Mouse (Mus musculus): Measurements from ENCODE around the gene Defb21. TPM values are rescaled to one million over a fixed set of nuclear protein-coding genes. Genes with fewer than 3 reads are reported as not detected.

The Defb21 gene
- polyA plus RNA-seq, 1 experiment: not detected

DNA sequence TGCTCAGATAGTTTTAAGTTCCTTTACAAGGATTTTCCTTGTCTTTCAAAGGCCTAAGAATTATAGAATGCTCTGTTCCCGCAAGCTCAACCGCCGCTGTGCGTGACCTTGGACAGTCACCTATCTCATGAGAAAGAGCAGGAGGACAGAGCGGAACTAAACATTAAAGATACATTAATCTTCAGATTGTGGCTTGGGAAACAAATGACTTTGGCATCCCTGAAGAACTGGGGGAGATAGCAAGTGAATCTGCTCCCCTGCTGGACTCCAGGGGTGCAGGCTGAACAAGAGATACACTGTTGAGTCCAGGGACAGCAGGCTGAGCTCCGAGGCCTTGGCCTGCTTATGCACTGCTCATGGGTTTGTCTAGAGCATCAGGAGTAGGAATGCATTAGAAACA lies 27.5 kb downstream of the Defb21 start:
- H3K36me3 ChIP-seq (replicated peaks; ENCODE audit: low read length): no peaks in the 10 kb centered on the region
- H3K4me1 ChIP-seq: peaks cover 31% of the 10 kb centered on the region
- peaks cover 7% of the 10 kb centered on the region for H3K27me3 ChIP-seq (replicated peaks)
- no peak overlapping the region for H3K4me3 ChIP-seq (replicated peaks)
- H3K9me3 ChIP-seq: peaks cover 22% of the 10 kb centered on the region
- TF ChIP-seq FLI1 (IDR thresholded peaks at IDR 0.05; ENCODE audit: low read length) (no peak), GATA1 (IDR thresholded peaks at IDR 0.05; ENCODE audit: borderline replicate concordance, low read length) (no peak)

DNA sequence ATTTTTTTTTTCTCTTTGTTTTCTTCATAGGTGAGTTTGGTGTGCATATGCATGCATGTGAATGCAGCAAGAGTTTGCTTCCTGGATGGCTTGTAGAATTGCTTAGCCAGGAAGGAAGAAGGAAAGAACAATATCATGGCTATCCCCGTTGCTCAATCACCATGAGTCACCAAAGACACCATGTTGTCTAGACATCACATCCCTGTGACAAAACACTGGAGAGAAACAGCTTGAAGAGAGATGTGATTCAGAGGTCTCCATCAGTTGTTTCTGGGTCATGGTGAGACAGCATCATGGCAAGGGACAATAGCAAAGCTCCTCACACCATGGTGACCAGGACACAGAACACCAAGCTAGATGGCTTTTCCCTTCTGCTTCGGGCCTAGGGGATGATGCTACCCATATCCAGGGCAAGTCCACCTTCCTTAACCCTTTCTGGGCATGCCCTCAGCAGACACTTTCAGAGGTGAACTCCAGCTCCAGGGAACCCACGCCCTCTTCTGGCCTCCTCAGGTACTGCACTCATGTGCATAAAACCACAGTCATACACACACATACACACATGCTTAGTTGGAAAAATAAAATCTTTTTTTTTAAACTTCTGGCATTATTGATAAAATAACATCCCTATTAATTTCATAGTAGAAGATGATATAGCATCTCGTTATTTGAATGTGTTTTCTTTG lies 28.9 kb downstream of the Defb21 start:
- Histone ChIP-seq H3K36me3 (replicated peaks; ENCODE audit: low read length) (no peaks in the 10 kb centered on the region), H3K4me3 (replicated peaks) (no peak overlapping the region), H3K4me1 (peaks cover 45% of the 10 kb centered on the region), H3K9me3 (peaks cover 22% of the 10 kb centered on the region), H3K27me3 (replicated peaks) (peaks cover 12% of the 10 kb centered on the region)
- no peak for TF ChIP-seq GATA1 (IDR thresholded peaks at IDR 0.05; ENCODE audit: borderline replicate concordance, low read length)
- TF ChIP-seq FLI1 (IDR thresholded peaks at IDR 0.05; ENCODE audit: low read length): no peak

DNA sequence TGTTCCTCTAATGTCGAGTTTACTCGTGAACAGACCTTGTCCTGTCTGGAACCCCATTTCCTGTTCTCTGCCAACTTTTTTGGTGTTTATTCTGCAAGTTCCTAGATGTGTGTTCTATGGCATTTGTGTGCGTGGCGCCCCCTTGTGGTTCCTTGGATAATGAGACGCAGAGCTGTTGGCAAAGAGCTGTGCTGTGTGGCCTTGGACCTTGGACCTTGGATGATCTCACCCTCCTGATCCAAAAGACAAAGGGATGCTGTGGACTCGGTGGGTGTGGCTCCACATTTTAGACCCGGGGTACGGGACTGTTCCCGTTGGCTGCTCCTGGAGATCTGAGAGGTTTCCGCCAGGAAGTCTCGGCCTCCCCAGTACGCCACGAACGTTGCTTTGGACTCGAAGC lies 31.5 kb downstream of the Defb21 start, which contains the start of gene Defb36:
TSS of gene Defb36 (plus strand) at position 271 of the 400 bp plus-strand sequence.
- peaks cover 30% of the 10 kb centered on the region for H3K9me3 ChIP-seq
- TF ChIP-seq GATA1 (IDR thresholded peaks at IDR 0.05; ENCODE audit: borderline replicate concordance, low read length) (no peak), FLI1 (IDR thresholded peaks at IDR 0.05; ENCODE audit: low read length) (no peak)
- H3K4me1 ChIP-seq: peaks cover 49% of the 10 kb centered on the region

GRCm38 (mm10) chr2:152607746-152608145 lies 35.2 kb downstream of the Defb21 start:
- Histone ChIP-seq H3K4me1 (peaks cover 46% of the 10 kb centered on the region), H3K27me3 (replicated peaks) (peaks cover 39% of the 10 kb centered on the region), H3K4me3 (replicated peaks) (no peak overlapping the region), H3K36me3 (replicated peaks; ENCODE audit: low read length) (no peaks in the 10 kb centered on the region), H3K9me3 (peaks cover 18% of the 10 kb centered on the region)
- TF ChIP-seq FLI1 (IDR thresholded peaks at IDR 0.05; ENCODE audit: low read length) (no peak), GATA1 (IDR thresholded peaks at IDR 0.05; ENCODE audit: borderline replicate concordance, low read length) (no peak)

More for the DNA sequence above, 31.5 kb downstream of the Defb21 start, which contains the start of gene Defb36:
- no peak within 1 kb of the TSS for H3K4me3 ChIP-seq (replicated peaks)
- no peaks in the 10 kb centered on the region for H3K36me3 ChIP-seq (replicated peaks; ENCODE audit: low read length)
- H3K27me3 ChIP-seq (replicated peaks): peaks cover 25% of the 10 kb centered on the region

DNA sequence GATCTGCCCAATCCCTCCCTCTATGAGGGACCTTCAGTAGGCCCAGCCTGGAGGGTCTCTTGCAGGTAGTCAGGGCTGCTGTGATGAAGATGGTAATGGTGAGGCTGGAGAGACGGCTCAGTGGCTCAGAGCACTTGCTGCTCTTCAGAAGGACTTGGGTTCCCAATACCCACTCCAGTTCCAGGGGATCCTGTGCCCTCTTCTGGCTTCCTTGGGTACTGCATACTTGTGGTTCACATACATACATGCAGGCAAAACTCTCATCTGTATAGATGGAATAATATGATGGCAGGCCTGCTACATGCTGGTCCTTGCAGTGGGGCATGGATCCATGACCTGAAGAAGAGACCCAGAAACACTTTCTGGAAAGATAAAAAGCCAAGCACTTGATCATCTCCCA lies 36.2 kb downstream of the Defb21 start:
- H3K4me3 ChIP-seq (replicated peaks): no peak overlapping the region
- no peaks in the 10 kb centered on the region for H3K36me3 ChIP-seq (replicated peaks; ENCODE audit: low read length)
- H3K4me1 ChIP-seq: peaks cover 46% of the 10 kb centered on the region
- peaks cover 15% of the 10 kb centered on the region for H3K9me3 ChIP-seq
- no peak for TF ChIP-seq FLI1 (IDR thresholded peaks at IDR 0.05; ENCODE audit: low read length)
- TF ChIP-seq GATA1 (IDR thresholded peaks at IDR 0.05; ENCODE audit: borderline replicate concordance, low read length): no peak
- peaks cover 39% of the 10 kb centered on the region for H3K27me3 ChIP-seq (replicated peaks)

GRCm38 (mm10) chr2:152612193-152612592 lies 39.6 kb downstream of the Defb21 start:
- H3K36me3 ChIP-seq (replicated peaks; ENCODE audit: low read length): no peaks in the 10 kb centered on the region
- TF ChIP-seq GATA1 (IDR thresholded peaks at IDR 0.05; ENCODE audit: borderline replicate concordance, low read length): no peak
- no peak for TF ChIP-seq FLI1 (IDR thresholded peaks at IDR 0.05; ENCODE audit: low read length)
- H3K27me3 ChIP-seq (replicated peaks): peaks cover 26% of the 10 kb centered on the region

DNA sequence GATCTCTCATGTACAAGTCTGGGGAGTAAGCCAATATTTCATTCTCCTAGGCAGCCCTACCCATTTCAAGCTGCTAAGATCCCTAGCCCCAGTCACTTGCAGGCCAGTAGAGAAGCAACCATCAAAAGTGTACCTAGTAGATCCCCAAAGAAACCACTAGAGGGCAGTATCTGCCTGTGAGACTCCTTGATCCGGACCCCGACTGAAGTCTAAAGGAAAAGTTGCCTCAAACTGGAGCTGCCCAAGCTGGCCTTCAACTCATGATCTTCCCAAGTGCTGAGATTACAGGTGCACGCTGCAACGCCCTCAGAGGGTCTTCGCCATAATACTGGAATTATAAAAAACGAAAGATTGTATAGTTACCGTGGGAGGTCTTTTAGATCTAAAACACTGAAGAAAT lies 43.0 kb downstream of the Defb21 start:
- Histone ChIP-seq H3K27me3 (replicated peaks) (peaks cover 30% of the 10 kb centered on the region), H3K4me1 (peaks cover 14% of the 10 kb centered on the region), H3K4me3 (replicated peaks) (peak overlapping the region; percentile 74), H3K9me3 (no peaks in the 10 kb centered on the region), H3K36me3 (replicated peaks; ENCODE audit: low read length) (no peaks in the 10 kb centered on the region)
- TF ChIP-seq GATA1 (IDR thresholded peaks at IDR 0.05; ENCODE audit: borderline replicate concordance, low read length): no peak
- TF ChIP-seq FLI1 (IDR thresholded peaks at IDR 0.05; ENCODE audit: low read length): no peak

More at GRCm38 (mm10) chr2:152612193-152612592, 39.6 kb downstream of the Defb21 start:
- Histone ChIP-seq H3K9me3 (peaks cover 9% of the 10 kb centered on the region), H3K4me3 (replicated peaks) (no peak overlapping the region), H3K4me1 (peaks cover 18% of the 10 kb centered on the region)

GRCm38 (mm10) chr2:152616470-152616869 lies 43.9 kb downstream of the Defb21 start:
- Histone ChIP-seq H3K4me3 (replicated peaks) (no peak overlapping the region), H3K36me3 (replicated peaks; ENCODE audit: low read length) (no peaks in the 10 kb centered on the region), H3K4me1 (peaks cover 14% of the 10 kb centered on the region), H3K27me3 (replicated peaks) (peaks cover 32% of the 10 kb centered on the region), H3K9me3 (no peaks in the 10 kb centered on the region)
- TF ChIP-seq GATA1 (IDR thresholded peaks at IDR 0.05; ENCODE audit: borderline replicate concordance, low read length): no peak
- TF ChIP-seq FLI1 (IDR thresholded peaks at IDR 0.05; ENCODE audit: low read length): no peak

DNA sequence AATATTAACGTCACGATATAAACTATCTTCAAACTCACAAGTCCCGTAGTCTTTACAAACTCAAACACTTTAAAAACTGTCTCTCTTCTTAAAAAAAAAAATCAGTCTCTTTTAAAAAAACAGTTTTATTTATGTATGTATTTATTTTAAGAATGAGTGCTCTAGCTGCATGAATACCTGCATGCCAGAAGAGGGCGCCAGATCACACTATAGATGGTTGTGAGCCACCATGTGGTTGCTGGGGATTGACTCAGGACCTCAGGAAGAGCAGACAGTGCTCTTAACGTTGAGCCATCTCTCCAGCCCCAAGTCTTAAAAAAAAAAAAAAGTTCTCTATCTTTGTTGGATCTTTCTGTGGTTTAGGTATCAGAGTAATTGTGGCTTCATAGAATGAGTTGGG lies 44.8 kb downstream of the Defb21 start:
- TF ChIP-seq GATA1 (IDR thresholded peaks at IDR 0.05; ENCODE audit: borderline replicate concordance, low read length): no peak
- no peak for TF ChIP-seq FLI1 (IDR thresholded peaks at IDR 0.05; ENCODE audit: low read length)
- Histone ChIP-seq H3K27me3 (replicated peaks) (peaks cover 36% of the 10 kb centered on the region), H3K36me3 (replicated peaks; ENCODE audit: low read length) (no peaks in the 10 kb centered on the region), H3K4me1 (peaks cover 11% of the 10 kb centered on the region), H3K4me3 (replicated peaks) (no peak overlapping the region), H3K9me3 (no peaks in the 10 kb centered on the region)

- Histone ChIP-seq H3K4me1 (peaks cover 11% of the 10 kb centered on the region), H3K36me3 (replicated peaks; ENCODE audit: low read length) (no peaks in the 10 kb centered on the region), H3K4me3 (replicated peaks) (peak overlapping the region; percentile 46), H3K9me3 (peaks cover 14% of the 10 kb centered on the region), H3K27me3 (replicated peaks) (peaks cover 63% of the 10 kb centered on the region)
- no peak for TF ChIP-seq FLI1 (IDR thresholded peaks at IDR 0.05; ENCODE audit: low read length)
- TF ChIP-seq GATA1 (IDR thresholded peaks at IDR 0.05; ENCODE audit: borderline replicate concordance, low read length): no peak
Measured at GRCm38 (mm10) chr2:152620367-152621134, 48.0 kb downstream of the Defb21 start.

All from megakaryocyte, embryonic 14.5 days (primary cell).